Mouse (Mus musculus): Measurements from ENCODE around the gene Tbl3.

DNA sequence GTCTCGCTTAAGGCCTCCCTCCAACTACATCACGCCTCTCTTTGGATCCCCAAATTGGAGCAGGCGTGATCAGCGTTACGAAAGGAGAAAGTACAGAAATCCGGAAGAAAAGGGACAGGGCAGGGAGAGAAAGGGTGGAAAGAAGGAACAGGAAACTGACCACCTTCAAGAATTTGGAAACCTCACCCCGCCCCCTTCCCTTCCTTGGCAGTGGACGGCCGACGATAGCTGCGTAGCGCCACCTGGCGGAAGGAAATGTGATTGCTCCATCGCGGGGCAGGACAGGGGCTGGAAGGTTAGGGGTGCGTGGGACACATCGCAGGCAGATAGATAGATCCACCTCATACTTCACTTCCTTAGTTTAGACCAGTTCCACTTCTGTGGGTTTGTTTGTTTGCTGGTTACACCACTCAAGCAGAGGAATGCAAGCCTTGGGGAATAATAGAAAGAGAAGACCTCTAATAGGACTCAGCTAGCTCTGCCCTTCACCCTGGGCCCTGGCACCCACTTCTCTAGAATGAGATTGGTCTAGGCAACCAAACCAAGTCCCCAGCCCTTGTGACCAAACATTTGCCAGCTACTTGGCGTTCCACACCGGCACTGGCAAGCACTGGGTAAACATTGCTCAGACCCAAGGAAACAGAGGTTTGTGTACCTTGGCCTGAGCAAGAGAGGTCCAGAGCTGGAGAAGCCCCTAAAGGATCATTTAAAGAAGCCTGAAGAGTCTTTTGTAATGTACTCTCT is 53.3 kb downstream of the Tbl3 start:
- peak; percentile 99 for TF ChIP-seq CTCF (IDR thresholded peaks at IDR 0.05; ENCODE audit: low read depth)
- no peak for TF ChIP-seq EP300 (IDR thresholded peaks at IDR 0.05; ENCODE audit: low read depth)

Measured in liver, embryonic 14.5 days (tissue).